Mouse (Mus musculus) gastrocnemius, postnatal 10 days (tissue): ENCODE results near the gene Hck. TPM values are rescaled to one million over a fixed set of nuclear protein-coding genes. Genes with fewer than 3 reads are reported as not detected.
A peak's percentile ranks its signal among the peaks of the same experiment; 100 is the strongest.

ENCODE experiments used
- DNase-seq: peaks from one replicate; pipeline ENCODE4 v3.0.0; 2021; ENCODE audit warnings: mixed read lengths
- total RNA-seq, 2 experiments: library from RNA; stranded (reverse); gene quantifications; 2 replicates each; pipeline ENCODE4 v1.2.3; 2021

Gene Hck
- total RNA-seq, 2 experiments from 2014 or later, result 0.85 to 2.3 TPM

DNA sequence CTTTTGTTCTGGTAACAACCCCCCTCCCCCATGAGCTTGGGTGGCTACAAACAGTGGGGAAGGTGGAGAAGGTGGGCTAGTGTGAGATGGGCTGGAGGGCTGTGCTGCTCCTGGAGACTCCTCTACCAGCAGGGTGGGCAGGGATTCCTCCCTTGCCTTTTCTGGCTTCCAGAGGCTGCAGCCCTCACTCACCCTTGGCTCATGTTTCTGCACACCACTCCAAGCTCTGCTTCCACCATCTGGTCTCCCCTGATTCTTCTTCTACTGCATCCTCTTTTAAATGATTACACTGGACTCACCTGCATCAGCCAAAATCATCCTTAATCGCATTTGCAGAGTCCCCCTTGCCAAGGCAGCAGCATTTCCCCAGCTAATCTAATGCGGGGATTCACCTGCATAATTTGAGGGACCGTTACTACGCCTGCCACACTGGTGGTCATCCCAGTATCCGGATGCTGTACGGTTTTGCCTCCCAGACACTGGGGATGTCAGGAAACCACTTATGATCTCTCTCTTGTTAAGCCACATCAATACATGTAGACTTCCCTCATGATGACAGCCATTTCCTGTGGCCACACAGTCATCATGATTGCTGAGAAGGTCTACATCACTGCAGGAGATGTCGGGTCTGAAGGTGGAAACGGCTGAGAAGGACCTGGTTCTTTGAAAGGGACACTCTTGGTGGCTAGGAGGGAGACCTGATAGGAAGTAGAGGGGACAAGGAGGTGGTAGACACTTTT is 43.8 kb downstream of the Hck start:
- DNase-seq, result no peak

DNA sequence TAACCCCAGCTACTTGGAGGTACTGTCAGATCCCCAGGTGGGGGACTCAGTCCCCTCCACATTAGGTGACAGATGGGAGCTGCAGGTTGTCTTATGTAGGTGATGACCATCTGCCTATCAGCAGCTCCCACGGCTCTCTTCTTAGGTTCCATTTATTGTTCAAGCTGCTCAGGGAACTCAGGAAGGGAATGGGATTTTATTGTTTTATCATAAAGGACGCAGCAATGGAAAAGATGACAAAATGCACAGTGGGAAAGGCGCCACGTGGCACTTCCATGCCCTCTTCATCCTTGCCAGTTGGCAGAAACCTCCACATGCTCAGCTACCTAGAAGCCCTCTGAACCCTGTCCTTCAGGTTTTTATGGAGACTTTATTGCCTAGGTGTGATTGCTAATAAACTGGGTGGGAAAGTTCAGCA is 44.8 kb downstream of the Hck start:
- DNase-seq, result no peak

DNA sequence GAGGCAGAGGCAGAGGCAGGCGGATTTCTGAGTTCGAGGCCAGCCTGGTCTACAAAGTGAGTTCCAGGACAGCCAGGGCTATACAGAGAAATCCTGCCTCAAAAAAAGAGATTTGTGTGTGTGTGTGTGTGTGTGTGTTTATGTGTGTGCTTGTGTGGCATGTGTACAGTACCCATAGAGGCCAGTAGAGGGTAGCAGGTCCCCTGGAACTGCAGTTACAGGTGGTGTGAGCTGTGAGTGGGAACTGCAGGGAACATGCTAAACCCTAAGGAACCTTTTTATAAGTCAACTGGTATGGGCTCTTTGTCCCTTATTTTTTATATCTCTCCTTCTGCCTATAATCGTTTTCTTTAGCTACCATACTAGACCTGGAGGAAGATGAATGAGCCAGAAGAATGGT is 49.0 kb downstream of the Hck start:
- DNase-seq, result no peak

DNA sequence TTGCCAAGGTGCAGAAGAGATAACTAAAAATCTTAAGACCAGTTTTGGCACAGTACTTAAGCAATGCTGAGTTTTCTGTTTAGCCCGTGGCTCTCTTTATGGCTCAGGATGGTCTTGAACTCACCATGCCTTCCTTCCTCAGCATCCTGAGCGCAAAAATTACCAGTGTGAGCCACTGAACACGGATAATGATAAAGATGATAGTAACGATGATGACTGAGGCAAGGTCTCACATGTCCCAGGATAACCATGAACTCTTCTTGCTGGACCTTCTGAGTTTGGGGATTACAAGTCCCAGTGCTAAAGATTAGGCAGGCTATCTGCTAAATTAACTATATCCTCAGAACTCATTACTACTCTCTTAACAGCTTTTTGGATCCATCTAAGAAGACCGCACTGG is 51.9 kb downstream of the Hck start:
- DNase-seq, result no peak

DNA sequence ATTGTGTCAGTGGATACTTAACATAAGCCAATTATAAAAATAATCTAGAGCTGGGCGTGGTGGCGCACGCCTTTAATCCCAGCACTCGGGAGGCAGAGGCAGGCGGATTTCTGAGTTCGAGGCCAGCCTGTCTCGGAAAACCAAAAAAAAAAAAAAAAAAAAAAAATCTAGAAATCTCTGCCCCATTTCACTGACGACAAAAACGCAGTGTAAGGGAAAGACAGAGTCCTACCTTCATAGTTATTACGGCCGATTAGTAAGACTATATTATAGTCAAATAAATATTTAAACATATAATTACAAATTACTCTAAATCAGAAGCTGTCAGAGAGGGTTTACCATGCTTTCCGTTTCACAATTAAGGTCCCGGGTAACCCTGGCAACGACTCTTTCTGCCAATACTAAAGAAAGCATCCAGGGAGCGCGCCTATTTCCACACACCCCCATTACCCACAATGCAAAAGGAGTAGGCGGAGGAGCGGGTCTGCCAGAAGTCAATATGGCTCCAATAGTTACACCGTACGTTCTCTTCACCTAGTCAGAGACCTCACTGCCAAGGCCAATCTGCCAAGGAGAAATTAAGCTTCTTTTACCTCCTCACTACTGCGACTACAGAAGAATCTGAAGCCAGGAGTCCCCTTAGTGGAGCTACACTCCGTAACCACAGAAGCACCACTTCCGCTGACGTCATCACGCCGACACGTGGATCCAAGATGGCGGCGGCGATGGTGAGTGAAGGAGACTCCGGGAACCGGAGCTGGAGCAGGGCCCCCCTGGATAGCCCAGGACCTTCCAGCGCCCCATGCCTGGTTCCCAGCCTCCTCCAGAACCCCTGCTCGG is 52.8 kb downstream of the Hck start, which contains the start of gene Tm9sf4:
Gene Tm9sf4 (plus strand): TSS at position 460 of the 840 bp plus-strand sequence.
- peak; percentile 91 for DNase-seq

DNA sequence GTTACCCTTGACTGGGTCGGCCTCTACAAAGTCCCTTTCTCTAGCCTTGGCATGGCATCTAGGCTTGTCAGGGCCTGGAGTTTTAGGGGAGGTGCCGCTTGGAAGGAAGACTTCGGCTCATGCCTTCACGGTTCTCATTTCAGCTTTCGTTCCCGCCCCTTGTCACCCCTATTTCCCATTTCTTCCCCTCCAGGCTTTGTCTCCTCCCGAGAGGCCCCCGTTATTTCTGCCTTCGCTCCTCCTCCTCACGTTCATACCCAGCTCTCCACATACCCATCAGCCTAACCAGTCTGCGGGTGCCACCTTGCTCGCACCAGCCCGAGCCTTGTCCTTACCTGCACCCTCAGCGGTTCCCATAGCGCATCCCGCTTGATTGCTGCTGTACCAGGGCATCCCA is 53.4 kb downstream of the Hck start:
- no peak for DNase-seq

DNA sequence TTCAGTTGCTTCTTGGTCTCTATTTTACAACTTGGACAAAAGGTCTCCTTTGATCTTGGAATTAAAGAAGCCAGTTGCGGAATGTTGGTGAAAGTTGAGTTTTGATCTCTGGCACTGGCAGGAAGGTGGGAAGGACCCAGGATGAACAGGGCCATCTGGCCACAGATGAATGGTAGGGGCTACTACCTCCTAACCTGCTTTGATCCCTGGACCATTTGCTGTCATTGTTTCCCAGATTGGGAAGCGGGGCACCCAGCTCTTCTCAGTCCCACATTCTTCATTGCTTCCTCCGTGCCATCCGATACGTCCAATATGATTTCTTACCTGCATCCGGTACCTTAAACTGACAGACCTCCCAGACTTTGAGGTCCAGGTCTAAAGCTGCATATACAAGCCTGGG is 58.9 kb downstream of the Hck start:
- DNase-seq, result no peak

DNA sequence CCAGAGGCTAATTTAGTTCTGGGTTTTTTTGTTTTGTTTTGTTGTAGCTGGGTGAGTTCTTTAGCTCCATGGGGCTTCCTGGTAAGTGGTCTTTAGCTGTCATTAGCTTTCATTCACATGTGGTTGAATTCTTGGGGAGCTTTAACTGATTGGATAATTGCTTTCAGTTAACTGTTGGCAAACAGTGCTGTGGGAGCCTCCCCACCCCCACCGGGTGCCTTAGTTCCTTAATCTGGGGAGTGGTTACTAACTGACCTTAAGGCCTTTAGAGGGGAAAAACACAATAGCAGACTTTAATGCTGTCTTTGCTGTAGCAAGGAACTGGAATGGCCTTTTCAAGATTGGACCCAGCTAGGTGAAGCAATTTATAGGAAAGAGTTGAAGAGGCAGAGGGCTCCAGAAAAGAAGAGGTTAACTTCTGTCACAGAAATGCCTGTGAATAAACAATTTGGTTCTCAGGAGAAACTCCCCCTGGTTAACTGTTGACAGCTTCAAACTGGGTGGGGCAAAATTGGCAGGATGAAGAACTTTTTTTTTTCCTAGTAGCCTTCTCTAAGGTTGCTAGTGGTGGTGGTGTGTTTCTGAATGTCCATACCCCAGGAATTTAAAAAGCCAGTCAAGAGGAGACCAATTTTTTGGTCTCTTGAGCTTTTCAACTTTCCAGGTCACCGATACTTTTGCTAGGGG is 60.0 kb downstream of the Hck start:
- no peak for DNase-seq

DNA sequence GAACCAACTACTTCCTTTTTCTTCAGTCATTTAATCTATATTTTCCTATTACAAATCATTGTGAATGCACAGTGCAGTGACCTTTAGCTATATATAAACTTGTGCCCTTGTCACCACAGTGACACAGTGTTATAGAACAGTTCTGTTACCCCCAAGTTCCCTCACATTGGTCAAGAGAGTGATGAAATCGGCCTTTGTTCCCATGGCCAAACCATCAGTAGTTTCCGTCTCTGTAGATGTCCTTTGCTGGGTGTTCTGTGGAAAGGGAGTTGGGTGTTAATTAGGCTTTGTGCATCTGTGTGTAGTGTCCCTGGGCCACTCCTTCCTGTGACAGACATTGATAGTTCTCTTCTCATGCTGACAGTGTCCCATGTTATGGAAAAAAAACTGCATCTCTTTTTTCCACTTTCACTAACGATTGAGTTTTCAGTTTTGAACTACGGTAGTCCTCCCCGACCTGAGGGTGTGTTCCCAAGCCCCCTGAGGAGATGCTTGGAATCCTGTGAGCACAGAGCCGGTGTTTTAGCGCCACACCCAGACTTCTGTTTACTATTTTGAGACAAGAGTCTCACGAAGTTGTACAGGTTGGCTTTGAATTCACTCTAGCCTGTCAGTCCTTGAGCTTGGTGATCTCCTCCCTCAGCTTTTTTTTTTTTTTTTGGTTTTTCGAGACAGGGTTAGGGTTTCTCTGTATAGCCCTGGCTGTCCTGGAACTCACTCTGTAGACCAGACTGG is 62.4 kb downstream of the Hck start:
- no peak for DNase-seq

DNA sequence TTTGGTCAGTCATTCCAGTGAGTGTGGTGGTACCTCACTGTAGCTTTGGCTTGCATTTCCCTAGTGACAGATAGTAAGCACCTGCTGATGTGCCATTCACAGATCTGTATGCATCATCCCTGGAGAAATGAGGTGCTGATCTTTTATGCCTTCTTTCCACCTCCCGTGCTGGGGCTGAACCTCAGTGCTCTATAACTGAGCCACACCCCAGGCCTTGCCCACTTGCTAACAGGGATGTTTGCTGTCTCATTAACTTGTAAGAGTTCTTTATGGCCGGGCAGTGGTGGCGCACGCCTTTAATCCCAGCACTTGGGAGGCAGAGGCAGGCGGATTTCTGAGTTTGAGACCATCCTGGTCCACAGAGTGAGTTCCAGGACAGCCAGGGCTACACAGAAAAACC is 63.7 kb downstream of the Hck start:
- no peak for DNase-seq

DNA sequence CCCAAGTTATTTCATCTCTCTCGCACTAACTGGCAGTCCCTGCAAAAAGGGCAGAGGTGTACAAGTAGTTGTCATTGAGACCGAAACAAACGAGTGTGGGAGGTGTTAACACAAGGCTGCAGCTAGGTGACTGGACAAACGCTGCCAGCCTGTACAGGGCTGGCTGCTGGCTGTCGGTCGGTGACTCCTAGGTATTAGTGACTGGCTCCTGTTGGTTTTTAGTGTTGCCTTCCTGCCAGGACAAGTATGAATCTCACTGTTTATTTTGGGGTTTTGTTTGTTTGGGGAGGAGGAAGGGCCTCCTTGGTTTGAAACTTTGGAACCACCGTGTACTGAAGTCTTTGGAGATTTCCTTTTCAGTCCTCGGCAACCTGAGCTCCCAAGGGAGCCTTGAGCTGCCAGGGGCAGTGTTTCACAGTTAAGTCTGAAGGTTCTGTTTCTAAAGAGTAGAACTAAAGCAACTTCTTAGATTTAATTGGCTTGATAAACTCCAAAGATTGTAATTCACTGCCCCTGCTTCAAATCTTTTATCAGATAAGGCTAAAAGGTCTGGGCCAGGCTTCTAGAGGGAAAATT is 67.8 kb downstream of the Hck start:
- DNase-seq, result no peak

DNA sequence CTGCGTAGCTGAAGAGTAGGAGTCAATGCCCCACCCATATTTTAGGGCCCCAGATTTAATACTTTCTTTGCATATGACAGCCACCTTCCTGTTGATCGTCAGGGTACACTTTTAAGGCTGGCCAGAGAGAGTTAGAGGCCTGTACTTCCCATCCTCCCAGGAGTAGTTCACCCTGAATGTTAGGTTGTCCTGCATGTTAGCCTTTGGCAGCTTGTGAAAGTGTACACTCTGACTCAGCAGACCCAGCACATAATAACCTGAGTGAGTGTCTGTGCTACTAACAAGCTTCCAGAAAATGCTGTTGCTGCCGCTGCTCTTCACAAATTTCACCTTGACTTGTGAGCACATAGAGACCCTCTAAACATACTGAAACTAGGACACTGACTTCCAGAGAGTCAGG is 68.9 kb downstream of the Hck start:
- no peak for DNase-seq

DNA sequence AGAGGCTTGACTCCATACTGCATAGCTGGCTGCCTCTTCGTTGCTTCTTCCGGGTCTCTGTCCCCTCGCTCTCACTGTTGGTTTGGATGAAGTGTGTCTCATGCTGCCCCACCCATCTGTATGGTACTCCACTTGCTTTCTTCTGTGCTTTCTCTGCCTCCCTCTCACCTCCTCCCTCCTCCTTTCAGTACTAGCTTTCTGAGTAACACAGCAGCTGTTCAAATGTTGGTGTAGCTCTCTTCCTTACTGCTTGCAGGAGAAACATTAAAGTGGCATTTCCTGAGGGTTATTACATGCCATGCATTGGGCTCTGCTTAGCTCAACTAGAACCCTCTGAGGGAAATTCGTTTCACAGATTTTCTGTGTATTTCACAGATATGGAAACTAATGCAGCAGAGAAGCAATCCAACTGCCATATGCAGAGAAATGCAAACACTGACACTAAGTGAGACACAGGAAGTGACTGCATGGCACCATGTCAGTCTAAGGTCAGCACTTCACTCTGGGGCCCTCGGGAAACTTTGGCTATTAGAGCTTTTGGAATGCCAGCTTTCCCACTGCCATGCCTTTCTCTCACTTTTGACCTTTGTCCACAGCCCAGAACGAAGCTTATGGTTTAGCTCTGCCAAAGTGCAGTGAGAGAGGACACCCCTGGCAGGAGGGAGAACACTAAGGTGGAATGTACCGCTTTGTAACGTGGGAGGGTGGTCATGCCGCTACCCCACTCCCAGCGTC is 71.0 kb downstream of the Hck start:
- no peak for DNase-seq

DNA sequence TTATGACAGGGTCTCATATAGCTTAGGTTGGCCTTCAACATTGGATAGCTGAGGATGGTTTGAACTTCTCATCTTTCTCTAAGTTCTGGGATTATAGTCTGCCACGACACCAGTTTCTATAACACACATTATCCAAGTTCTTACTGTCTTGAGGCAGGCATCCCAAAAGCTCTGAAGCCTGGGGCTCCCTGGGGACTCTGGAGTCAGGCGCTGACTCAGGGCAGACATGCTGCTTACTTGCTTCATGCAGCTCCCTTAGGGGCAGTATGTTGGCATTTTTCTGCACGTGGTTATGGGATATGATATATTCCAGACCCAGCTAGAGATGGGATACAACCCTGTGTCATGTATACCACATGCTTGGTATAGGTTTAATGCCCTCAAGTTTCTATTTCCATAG is 71.7 kb downstream of the Hck start:
- no peak for DNase-seq

DNA sequence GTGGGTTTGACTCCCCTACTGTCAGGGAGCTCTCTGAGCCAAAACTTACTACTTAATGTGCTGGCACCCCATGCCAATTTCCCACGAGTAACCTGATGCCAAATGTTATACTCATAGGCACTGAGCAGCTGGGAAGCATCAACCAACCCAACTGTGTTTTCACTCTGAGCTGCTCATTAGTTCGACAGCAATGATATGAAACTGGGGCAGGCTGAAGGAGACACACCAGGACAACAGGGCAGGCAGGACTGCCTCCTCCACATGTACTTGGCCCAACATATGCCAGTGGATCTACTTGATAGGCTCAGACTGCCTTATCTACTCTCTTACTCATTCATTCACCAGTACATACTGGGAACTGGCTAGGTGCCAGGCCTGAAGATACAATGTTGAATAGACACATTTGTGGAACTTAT is 77.9 kb downstream of the Hck start:
- no peak for DNase-seq

DNA sequence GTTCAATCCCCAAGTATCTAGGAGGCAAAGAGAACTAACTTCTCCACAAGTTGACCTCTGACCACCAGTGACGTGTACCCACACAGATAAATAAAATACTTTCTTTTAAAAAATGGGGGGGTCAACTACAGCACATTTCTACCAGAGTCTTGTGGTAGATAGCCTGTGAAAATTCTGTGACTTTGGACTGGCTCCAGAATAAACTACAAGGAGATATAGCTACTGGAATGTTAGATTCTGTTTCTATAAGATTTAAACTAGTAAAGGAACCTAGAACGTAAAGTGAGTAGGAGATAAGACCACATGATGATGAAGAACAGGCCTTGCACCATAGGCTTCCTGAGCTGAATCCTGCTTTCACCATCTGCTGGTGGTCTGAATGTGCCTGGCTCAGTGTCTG is 79.6 kb downstream of the Hck start:
- DNase-seq, result no peak

DNA sequence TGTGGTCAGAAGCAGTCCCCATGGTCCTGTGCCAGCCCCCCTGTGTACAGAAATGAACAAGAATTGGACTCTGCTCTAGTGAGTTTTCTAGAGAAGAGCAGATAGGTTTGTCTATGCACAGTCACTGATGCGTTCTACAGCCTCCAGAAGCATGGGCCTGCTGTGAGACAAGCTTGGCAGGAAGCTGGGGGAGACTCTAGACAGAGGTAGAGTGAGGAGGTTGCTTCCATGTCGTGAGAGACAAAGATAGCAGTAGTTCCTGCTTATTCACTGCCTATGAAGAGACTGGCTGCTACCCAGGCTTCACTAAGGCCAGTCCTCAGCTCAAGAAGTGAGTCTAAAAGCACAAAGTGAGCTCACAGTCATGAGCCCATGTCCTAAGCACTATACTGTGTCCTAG is 83.0 kb downstream of the Hck start:
- no peak for DNase-seq

DNA sequence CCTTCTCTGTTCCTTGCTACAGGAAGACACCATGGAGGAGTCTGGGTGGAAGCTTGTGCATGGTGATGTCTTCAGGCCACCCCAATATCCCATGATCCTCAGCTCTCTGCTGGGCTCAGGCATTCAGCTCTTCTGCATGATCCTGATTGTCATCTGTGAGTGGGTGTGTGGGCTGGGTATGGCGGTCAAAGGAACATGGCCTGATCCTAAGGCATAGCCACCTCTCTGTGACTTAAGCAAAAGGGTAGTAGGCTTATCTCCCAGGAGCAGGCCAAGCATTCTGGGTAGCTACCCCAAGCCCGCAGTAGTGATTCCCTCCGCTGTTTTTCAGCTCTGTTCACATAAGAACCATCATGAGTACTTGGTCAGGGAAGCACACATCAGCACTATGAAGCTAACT is 86.0 kb downstream of the Hck start:
- DNase-seq, result no peak

DNA sequence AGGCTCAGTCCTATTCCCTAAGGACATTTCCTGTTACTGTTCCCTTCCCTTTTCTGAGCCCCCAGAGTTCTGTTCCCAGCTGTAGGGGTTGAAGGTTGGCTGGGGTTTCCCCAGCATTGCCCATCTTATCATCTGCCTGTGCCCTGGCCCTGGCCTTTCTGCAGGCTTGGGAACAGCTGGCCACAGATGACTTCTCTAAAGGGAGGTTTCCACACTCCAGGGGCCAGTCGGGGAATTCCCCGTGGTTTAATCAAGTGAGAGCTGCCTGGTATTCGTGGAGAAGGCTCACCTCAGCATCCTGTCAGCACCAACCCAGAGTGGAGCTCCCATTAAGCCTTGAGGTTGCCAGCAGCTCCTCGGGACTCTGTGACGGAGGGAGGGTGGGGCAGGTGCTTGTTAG is 90.2 kb downstream of the Hck start:
- DNase-seq, result no peak

DNA sequence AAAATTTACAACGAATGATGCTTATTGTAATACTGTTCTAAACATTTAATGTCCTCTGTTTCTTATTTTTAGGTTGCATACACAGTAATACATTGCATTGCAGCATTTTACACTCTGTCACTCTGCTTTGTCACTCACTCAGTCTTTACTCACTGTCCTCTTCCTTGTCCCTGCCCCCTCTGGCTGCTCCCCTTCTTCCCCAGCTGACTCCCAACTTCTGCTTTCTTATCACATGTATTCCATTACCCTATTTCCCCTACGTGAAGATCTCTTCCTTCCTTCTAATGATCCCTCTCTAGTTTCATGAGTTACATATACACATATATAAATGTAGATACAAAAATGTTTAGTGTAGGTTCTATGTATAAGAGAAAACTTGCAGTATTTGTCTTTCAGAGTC is 90.8 kb downstream of the Hck start:
- no peak for DNase-seq
